Mouse (Mus musculus) left cerebral cortex, adult 2 months (tissue): ENCODE data around the gene Olfr1318. TPM values are rescaled to one million over a fixed set of nuclear protein-coding genes. Genes with fewer than 3 reads are reported as not detected.

Source experiments
- DNase-seq, 2 experiments: peaks; one replicate each; pipeline ENCODE4 v3.0.0; 2021 to 2022; ENCODE audit warnings: low spot score in 2 of 2, mixed read lengths in 1 of 2; ENCODE audit errors: extremely low spot score in 1 of 2
- H3K27ac ChIP-seq: fragments of 200-600 bp; 2 replicates; pipeline ENCODE4 v1.8.1; 2022
- H3K4me3 ChIP-seq: fragments of 200-600 bp; 2 replicates; pipeline ENCODE4 v1.8.1; 2022
- CTCF ChIP-seq: fragments of 200-600 bp; IDR thresholded peaks from 2 replicates; pipeline ENCODE4 v1.8.1; 2022; ENCODE audit warnings: antibody characterized with exemption, mild to moderate bottlenecking, moderate library complexity
- intact Hi-C: fragments of 180-260 bp; cut with DNase I; formaldehyde crosslinking; loops from one replicate; pipeline ENCODE4 v1.15.1; 2025
- long read RNA-seq, 2 experiments: library from polyadenylated mRNA; stranded (forward); transcript quantifications; one replicate each; pipeline ENCODE4 v2.0.0; 2021; ENCODE audit warnings: borderline mapping rate in 2 of 2
- total RNA-seq, 2 experiments: library from RNA; stranded (reverse); gene quantifications; 2 replicates each; pipeline ENCODE4 v1.2.3; 2021

Olfr1318 gene
- not detected for total RNA-seq
- long read RNA-seq, experiment 1 = 0 reads
- long read RNA-seq, experiment 2 = 0 reads

GRCm38 (mm10) chr2:112153898-112154297 lies at the start of gene Olfr1318:
Olfr1318 (plus strand) TSS chr2:112154198.
- no peak within 1 kb of the TSS for H3K4me3 ChIP-seq
- H3K27ac ChIP-seq = no peak within 1 kb of the TSS
- intact Hi-C loops = no loop called here
- no peak for TF ChIP-seq CTCF
- no peak for DNase-seq

GRCm38 (mm10) chr2:112115340-112115739 lies 38.7 kb upstream of the Olfr1318 start, which contains the start of gene Olfr1315-ps1:
Olfr1315-ps1 (minus strand) TSS chr2:112115440.
- H3K27ac ChIP-seq = no peak within 1 kb of the TSS
- intact Hi-C loops = no loop called here
- TF ChIP-seq CTCF = no peak
- no peak for DNase-seq
- H3K4me3 ChIP-seq = no peak within 1 kb of the TSS

- intact Hi-C loops = no loop called here
- DNase-seq = no peak
- no peak within 1 kb of the TSS for H3K4me3 ChIP-seq
- no peak within 1 kb of the TSS for H3K27ac ChIP-seq
- TF ChIP-seq CTCF = no peak
Observed at GRCm38 (mm10) chr2:112134877-112135276, 19.1 kb upstream of the Olfr1318 start, which contains the start of gene Olfr1316. Olfr1316 (minus strand) TSS chr2:112134977.

- Histone ChIP-seq H3K27ac (no peak within 1 kb of the TSS), H3K4me3 (no peak within 1 kb of the TSS)
- DNase-seq = no peak
- no peak for TF ChIP-seq CTCF
- intact Hi-C loops = no loop called here
Observed at GRCm38 (mm10) chr2:112140029-112140428, 14.0 kb upstream of the Olfr1318 start, which contains the start of gene Olfr1317. Olfr1317 (plus strand) TSS chr2:112140329.

- Histone ChIP-seq H3K4me3 (no peak overlapping the region), H3K27ac (no peak overlapping the region)
- DNase-seq = peak; percentile 24 to 36
- intact Hi-C loops = loop anchor here (1.0 to 10.0 kb wide), 4 partner anchors 19 to 285 kb away; partner anchors contain the start of genes Chrm5 and Nop10
- peak; percentile 98 for TF ChIP-seq CTCF
Observed at GRCm38 (mm10) chr2:112196859-112197258, 42.9 kb downstream of the Olfr1318 start.

- no peak overlapping the region for H3K27ac ChIP-seq
- no peak for DNase-seq
- intact Hi-C loops = no loop called here
- no peak overlapping the region for H3K4me3 ChIP-seq
- TF ChIP-seq CTCF = no peak
Observed at GRCm38 (mm10) chr2:112203056-112203455, 49.1 kb downstream of the Olfr1318 start.

Other genes with a start within 250 kb of the Olfr1318 start
- gene Olfr1306, start 237.9 kb upstream of the Olfr1318 start, total RNA-seq = not detected
- under 1 TPM; 0.02 to 0.07 TPM for gene Olfr1307, start 204.8 kb upstream of the Olfr1318 start, total RNA-seq
- gene Olfr1308, start 189.3 kb upstream of the Olfr1318 start, total RNA-seq = not detected
- gene Olfr1309, start 163.9 kb upstream of the Olfr1318 start, total RNA-seq = not detected
- gene Olfr1310, start 141.5 kb upstream of the Olfr1318 start, total RNA-seq = not detected
- not detected for gene Olfr1311, start 129.8 kb upstream of the Olfr1318 start, total RNA-seq
- gene Olfr1312, start 104.0 kb upstream of the Olfr1318 start, total RNA-seq = not detected
- gene Olfr1313, start 76.4 kb upstream of the Olfr1318 start, total RNA-seq = not detected
- gene Olfr1314, start 57.4 kb upstream of the Olfr1318 start, total RNA-seq = not detected
- not detected for gene Olfr1315-ps1, start 38.8 kb upstream of the Olfr1318 start, total RNA-seq
- gene Olfr1316, start 19.2 kb upstream of the Olfr1318 start, total RNA-seq = not detected
- not detected for gene Olfr1317, start 13.9 kb upstream of the Olfr1318 start, total RNA-seq
- gene Lpcat4, start 85.3 kb downstream of the Olfr1318 start, total RNA-seq = 100 to 1,000 TPM; 150 to 164 TPM
- gene Nutm1, start 105.1 kb downstream of the Olfr1318 start, total RNA-seq = not detected
- 10 to 100 TPM; 46.0 to 46.4 TPM for gene Nop10, start 107.7 kb downstream of the Olfr1318 start, total RNA-seq
- 100 to 1,000 TPM; 127 to 129 TPM for gene Slc12a6, start 111.6 kb downstream of the Olfr1318 start, total RNA-seq
- gene Gm21985, start 112.1 kb downstream of the Olfr1318 start, total RNA-seq = 1 to 10 TPM in 1 of 2 experiments, not detected in 1; 3.7 TPM
- gene Emc4, start 213.8 kb downstream of the Olfr1318 start, total RNA-seq = 100 to 1,000 TPM; 142 to 147 TPM
- gene Katnbl1, start 225.0 kb downstream of the Olfr1318 start, total RNA-seq = 10 to 100 TPM; 13.5 to 14.2 TPM